Mouse (Mus musculus) lung, postnatal 0 days (tissue): ENCODE measurements around the gene 1700066M21Rik.

Source experiments
- CTCF ChIP-seq: IDR thresholded peaks from 2 replicates; pipeline ENCODE4 v1.5.1; 2016; ENCODE audit warnings: antibody characterized with exemption, mild to moderate bottlenecking
- EP300 ChIP-seq: IDR thresholded peaks from 2 replicates; pipeline ENCODE4 v1.6.1; 2016; ENCODE audit warnings: antibody characterized with exemption, mild to moderate bottlenecking, control low read depth

DNA sequence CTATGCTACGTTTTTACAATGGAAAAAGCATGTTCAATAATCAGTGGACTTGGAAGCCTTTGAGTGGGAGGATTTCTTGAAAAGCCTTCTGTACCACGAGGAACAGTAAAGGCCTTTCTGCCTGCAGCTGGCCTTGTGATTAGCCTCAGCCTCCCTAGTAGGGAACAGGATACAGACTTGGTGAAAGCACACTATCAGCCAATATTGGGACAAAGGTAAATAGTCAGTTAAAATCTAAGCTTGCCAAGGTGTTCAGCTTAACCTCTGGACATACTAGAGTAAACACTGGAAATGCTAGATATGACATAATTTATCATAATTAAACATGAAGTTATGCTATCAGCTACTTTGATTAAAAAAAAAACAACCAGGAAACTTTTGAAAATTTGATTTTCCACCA, 36.2 kb upstream of the 1700066M21Rik start:
- no peak for TF ChIP-seq CTCF
- no peak for TF ChIP-seq EP300
